18 mouse cellular contexts compared by ENCODE assay signal in the genomic region with DNA sequence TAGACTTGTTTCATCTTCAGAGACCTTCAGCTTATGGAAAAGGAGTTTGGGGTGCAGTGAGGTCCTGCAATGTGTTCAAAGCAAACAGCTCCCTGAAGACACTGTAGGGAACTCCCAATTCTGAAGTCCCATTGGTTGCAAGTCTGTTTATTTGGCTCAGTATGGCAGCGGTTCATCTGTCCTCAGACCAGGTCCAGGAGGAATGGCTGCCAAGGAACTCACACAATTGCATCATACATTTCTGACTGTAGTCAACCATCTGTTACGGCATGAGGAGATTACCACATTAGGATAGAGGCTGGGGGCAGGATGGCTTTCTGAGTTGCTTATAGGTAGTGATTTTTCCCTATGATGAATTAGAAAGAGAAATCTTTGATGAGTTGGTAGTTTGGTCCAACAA. TPM values are rescaled to one million over a fixed set of nuclear protein-coding genes. Genes with fewer than 3 reads are reported as not detected.
DNase-seq lines count a peak whose midpoint lies in the region; ATAC-seq and TF ChIP-seq lines count a peak whose summit lies in the region.
"Had no signal": no experiment of that assay in that cellular context is flagged by ENCODE, and none has a peak within 500 bp of the region (broad histone marks: within the 10 kb centered on the region; RNA-seq: fewer than 3 reads in every experiment).

No protein-coding gene starts in this region.

- no peak overlapping the region for H3K4me2 ChIP-seq in lung, embryonic 14.5 days
- no peak overlapping the region for H3K4me2 ChIP-seq in myocyte (ENCODE audit: low read depth)
- H3K4me2 ChIP-seq: embryonic facial prominence, embryonic 12.5 days; neural tube, embryonic 15.5 days had no signal

- WGBS in lung, embryonic 14.5 days: 78% methylated on average over 2 of the region's 2 CpGs
- WGBS in lung, adult 2 months: 65% methylated on average over 2 of the region's 2 CpGs

- H3K9me3 ChIP-seq in lung, embryonic 14.5 days (ENCODE audit: low read depth, low read length): no peaks in the 10 kb centered on the region
- H3K9me3 ChIP-seq: embryonic facial prominence, embryonic 12.5 days; forebrain, embryonic 10.5 days; neural tube, embryonic 15.5 days had no signal

- TF ChIP-seq POLR2A in lung, adult 2 months (IDR thresholded peaks at IDR 0.05; ENCODE audit: borderline replicate concordance, extremely low read depth, low read depth, low read length): no peak
- TF ChIP-seq POLR2A in myocyte (IDR thresholded peaks at IDR 0.05; ENCODE audit: insufficient read length, low read depth): no peak

- no peaks in the 10 kb centered on the region for H3K79me2 ChIP-seq in myocyte (ENCODE audit: control insufficient read depth, insufficient read depth)

- H3K36me3 ChIP-seq in lung, embryonic 14.5 days (ENCODE audit: insufficient read depth): no peaks in the 10 kb centered on the region
- H3K36me3 ChIP-seq in myocyte (ENCODE audit: control insufficient read depth, insufficient read depth): no peaks in the 10 kb centered on the region
- H3K36me3 ChIP-seq: embryonic facial prominence, embryonic 12.5 days; forebrain, embryonic 10.5 days; G1E; neural tube, embryonic 15.5 days had no signal

- H3K4me3 ChIP-seq in lung, embryonic 14.5 days (ENCODE audit: low read depth, low read length): no peak overlapping the region
- no peak overlapping the region for H3K4me3 ChIP-seq in lung, adult 2 months (replicated peaks; ENCODE audit: extremely low read depth, low read depth, low read length)
- no peak overlapping the region for H3K4me3 ChIP-seq in myocyte
- H3K4me3 ChIP-seq: embryonic facial prominence, embryonic 12.5 days; forebrain, embryonic 10.5 days; gastrocnemius, adult 2 months; layer of hippocampus, adult 2 months; neural tube, embryonic 15.5 days had no signal

- ATAC-seq in lung, embryonic 14.5 days (ENCODE audit: insufficient read depth): no peak
- ATAC-seq: activated CD4-positive, CD25-positive, alpha-beta regulatory T cell, adult 4 months; midbrain, embryonic 16.5 days had no signal

- H3K9ac ChIP-seq in lung, embryonic 14.5 days: no peak overlapping the region
- H3K9ac ChIP-seq: embryonic facial prominence, embryonic 12.5 days; neural tube, embryonic 15.5 days had no signal

- H3ac ChIP-seq in myocyte (ENCODE audit: control insufficient read depth, insufficient read length): no peak overlapping the region

- H3K4me1 ChIP-seq in lung, embryonic 14.5 days (ENCODE audit: insufficient read depth): peaks cover 21% of the 10 kb centered on the region
- peaks cover 2% of the 10 kb centered on the region; the same call in 1 of the 2 replicates for H3K4me1 ChIP-seq in lung, adult 2 months (ENCODE audit: control insufficient read depth, insufficient read depth, low read length)
- H3K4me1 ChIP-seq: embryonic facial prominence, embryonic 12.5 days had no signal

- no peak for TF ChIP-seq CTCF in lung, embryonic 14.5 days (IDR thresholded peaks at IDR 0.05; ENCODE audit: low read depth)
- TF ChIP-seq CTCF in lung, adult 2 months (IDR thresholded peaks at IDR 0.05; ENCODE audit: insufficient read depth, low read length): no peak

- no peak overlapping the region for H3K27ac ChIP-seq in lung, embryonic 14.5 days (ENCODE audit: low read depth)
- H3K27ac ChIP-seq: embryonic facial prominence, embryonic 12.5 days; forebrain, embryonic 10.5 days; gastrocnemius, adult 2 months; layer of hippocampus, adult 2 months; neural tube, embryonic 15.5 days had no signal

- no peaks in the 10 kb centered on the region for H3K27me3 ChIP-seq in lung, embryonic 14.5 days (ENCODE audit: insufficient read depth, low read length)
- no peaks in the 10 kb centered on the region for H3K27me3 ChIP-seq in myocyte (ENCODE audit: control insufficient read depth, insufficient read depth, insufficient read length)
- H3K27me3 ChIP-seq: embryonic facial prominence, embryonic 12.5 days; neural tube, embryonic 15.5 days had no signal

- DNase-seq in adrenal gland, postnatal 36 days: peak; percentile 17 to 25
- DNase-seq in adrenal gland, adult 8-10 months: no peak
- DNase-seq in lung, embryonic 14.5 days: peak; percentile 54
- DNase-seq in lung, adult 2 months: no peak
- peak; percentile 73 to 82 for DNase-seq in cerebellum, postnatal 14 days
- no peak for DNase-seq in frontal cortex, adult 2 months (ENCODE audit: extremely low spot score in 1 of 2, low spot score in 1 of 2)
- no peak for DNase-seq in left cerebral cortex, adult 18-20 months (ENCODE audit: low spot score in 2 of 2)
- DNase-seq: B cell, adult 2 months; gastrocnemius, adult 2 months; right cerebral cortex, adult 18-20 months had no signal

TF ChIP-seq in myocyte, 11 proteins besides CTCF, POLR2A, EP300 and RAD21:
- TF ChIP-seq POLR2AphosphoS2 (IDR thresholded peaks at IDR 0.05; ENCODE audit: insufficient read length, low read depth) (no peak), CEBPB (IDR thresholded peaks at IDR 0.05; ENCODE audit: insufficient read depth, poor library complexity, severe bottlenecking) (peak; percentile 76)

RNA-seq across cellular contexts. Expression of a gene that starts 48.4 kb away (rescaled TPM):
- total RNA-seq in adrenal gland, postnatal 36 days (2021): 10 to 100 TPM; 22.6 to 27.8 TPM
- total RNA-seq in adrenal gland, adult 8-10 months (2022): 10 to 100 TPM; 21.3 to 29.8 (median 21.9) TPM
- 12.6 and 14.1 TPM in 2 replicates for polyA plus RNA-seq in lung, embryonic 14.5 days (2014; fragmentation: Nextera tagmentation; extraction: Ambion mirVana)
- polyA plus RNA-seq in lung, adult 2 months (2012; rRNA removed): 8.2 and 9.0 TPM in 2 replicates
- 3.7 TPM for polyA plus RNA-seq in myocyte (2012; fragmentation: generic; extraction: Trizol)
- 8.6 and 9.2 TPM in 2 replicates for polyA plus RNA-seq in frontal cortex, adult 2 months (2012; rRNA removed)
- 10 to 100 TPM; 27.4 to 29.0 TPM for total RNA-seq in left cerebral cortex, adult 18-20 months (2021)
- polyA plus RNA-seq: G1E had no signal

Comparison
In these comparisons a context has a peak if more than half of its experiments do, and no peak if none do; other contexts are left out.
1. DNase-seq: peak in adrenal gland, postnatal 36 days (2 of 2), lung, embryonic 14.5 days (single experiment) and cerebellum, postnatal 14 days (2 of 2); none in adrenal gland, adult 8-10 months (single experiment), lung, adult 2 months (single experiment), frontal cortex, adult 2 months (0 of 2) and left cerebral cortex, adult 18-20 months (0 of 2).